Mouse (Mus musculus): ENCODE results near the gene Snap25.

Snap25 gene

DNA sequence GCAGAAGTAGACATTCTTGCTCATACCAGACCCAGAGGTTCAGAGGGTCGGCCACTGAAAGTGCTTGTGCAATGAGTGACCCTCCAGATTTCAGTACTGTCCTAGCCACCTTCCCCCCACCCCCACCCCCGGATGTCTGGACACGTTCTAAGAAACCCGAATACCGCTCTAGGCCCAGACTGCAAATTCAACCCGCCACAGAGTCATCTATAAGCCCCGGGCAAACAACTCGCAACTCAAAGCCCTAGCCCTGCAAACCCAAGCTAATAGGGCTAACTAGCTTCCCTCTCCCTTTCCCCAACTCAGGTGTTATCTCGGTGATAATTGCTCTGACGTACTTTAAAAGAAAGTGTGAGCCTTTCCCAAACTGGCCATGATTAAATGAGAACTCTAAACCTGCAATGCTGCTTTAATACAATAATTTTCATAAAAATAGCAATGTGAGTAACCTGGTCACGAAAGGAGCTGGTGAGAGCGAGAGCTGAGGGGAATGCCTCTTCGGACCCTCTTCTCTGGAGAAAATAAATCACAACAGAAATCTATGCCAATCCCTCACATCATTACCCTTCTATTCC lies 725 bp upstream of the Snap25 start:
- peak; percentile 45 for DNase-seq

DNA sequence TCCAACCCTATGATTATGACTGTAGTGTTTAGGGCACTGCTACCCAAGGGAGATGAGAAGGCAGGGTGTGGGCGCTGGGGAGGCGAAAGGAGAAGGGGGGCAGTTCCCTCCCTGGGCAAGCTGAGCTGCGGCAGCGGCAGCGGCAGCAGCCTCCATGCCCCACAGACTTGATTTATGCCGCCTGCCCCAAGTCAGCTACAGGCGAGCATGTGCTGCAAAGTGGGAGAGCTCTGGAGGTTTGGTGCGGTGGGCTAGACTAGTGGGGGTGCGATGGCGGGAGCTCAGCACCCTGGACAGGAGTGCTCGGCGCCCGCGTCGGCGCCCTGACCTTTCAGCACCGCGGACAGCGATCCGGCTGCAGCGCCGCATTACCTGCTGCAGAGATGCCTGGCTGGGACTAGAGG lies 757 bp downstream of the Snap25 start:
- peak; percentile 63 for DNase-seq

DNA sequence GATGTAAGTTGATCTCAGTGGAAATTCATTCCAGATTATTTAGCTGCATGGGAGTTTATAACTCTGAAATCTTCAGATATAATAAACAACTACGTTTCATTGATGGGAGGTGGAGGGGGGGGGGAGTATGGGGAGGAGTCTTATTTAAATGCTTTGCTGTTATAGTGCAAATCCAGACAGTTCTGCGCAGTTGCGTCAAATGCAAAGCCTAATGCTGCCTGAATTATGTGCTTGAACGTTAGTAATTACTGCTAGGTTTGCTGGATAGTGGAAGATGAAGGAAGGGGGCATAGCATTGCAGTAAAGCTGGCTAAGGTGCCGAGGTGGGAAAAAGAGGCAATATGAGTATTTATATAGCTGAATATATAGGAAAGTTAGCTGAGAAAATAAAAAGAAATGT lies 2.3 kb downstream of the Snap25 start:
- DNase-seq = no peak

DNA sequence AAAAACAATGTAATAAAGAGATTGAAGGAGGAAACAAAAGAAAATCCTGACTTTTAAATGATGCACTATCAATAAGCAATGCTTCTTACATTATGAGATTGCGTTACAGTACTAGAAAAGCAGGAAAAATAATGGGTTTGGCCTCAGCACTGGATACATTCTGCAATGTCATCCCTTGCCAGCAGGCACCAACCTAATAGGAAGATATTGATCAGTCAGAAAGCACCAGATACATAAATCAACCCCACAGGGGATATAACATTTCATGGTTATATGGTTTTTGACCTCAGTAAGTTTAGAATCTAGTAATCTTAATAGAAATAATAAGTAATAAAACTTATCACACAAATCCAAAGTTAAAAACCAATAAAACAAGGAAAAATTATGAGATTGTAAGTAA lies 3.1 kb downstream of the Snap25 start:
- no peak for DNase-seq

DNA sequence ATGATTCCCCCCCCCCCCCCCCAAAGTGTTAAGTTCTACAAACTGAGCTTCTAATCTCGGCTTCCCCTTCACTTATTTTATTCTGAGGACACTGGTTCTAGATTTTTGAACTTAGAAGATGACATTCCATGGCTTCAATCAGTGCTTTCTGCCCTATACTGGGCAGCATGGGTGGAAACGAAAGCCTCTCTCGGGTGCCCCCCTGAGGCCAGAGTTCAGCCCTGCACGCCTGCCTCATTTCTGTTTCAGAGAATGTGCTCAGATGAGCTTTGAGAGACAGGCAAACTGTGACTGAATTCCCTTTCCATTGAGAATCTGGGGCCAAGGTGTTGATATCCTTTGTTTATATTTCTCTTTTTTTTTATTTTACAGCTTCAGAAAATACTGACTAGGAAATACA lies 7.0 kb downstream of the Snap25 start:
- peak; percentile 75 for DNase-seq

DNA sequence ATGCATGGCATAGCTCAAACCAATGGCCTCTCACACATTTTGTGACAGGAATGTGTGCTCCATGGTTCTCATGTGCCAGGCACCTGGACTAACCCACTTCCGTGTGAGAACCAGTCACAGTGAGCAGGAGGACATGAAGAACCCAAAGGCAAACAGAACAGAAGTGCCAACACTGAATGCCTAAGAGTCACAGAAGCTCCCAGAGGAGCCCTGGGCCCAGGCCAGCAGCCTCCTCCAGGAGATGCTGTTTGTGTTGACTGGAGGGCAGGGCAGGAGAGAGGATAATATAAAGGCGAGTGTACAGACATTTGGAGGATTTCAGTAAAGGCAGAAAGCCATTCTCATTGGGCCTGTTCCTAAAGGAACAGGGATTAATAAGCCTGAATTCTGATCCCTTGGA lies 25.0 kb downstream of the Snap25 start:
- DNase-seq = peak; percentile 75

DNA sequence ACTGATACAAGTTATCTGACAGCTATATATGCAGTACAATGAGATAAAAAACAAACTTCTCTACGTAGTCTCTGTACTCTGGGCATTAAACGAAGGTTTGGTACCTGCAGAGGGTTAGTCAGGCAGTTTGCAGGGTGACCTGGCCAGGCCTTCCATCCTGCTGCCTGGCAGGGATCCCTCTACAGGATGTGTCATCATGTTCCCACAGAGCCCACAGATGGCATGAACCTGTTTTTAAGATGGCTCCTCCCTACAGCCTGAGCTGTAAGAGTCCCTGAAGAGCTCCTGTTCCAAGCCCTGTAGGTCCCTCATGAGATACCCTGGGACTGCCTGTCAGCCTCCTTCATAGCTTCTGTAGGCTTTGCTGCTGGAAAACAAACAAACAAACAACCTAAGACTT lies 29.0 kb downstream of the Snap25 start:
- peak; percentile 91 for DNase-seq

DNA sequence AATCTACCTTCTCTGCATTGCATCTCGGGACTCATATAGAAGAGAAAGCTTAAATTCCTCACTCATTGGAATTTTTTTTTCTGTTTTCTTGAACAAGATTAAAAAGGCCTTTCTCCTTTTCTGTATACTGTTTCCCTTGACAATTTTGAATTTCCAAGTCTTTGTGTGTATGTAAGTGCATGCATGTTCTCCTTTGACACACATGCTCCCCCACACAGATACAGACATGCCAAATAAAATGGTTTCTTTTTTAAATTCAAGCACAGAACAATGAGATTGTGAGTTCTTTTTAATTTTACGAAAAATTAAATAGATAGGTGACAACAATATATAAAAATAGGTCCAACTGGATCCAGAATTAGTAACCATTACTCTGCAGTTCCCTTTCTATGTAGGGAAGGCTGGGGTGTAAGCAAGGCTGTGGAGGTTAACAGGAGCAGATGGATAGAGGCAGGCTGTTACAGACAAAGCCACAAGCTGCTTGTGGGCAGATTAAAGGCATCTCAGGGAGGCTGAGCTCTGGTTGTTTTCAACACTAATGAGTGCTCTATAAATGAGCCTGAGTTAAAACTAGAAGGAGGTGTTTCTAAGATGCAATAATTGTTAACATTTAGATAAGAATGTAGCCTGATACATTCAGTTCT lies 31.6 kb downstream of the Snap25 start:
- peak; percentile 47 for DNase-seq

DNA sequence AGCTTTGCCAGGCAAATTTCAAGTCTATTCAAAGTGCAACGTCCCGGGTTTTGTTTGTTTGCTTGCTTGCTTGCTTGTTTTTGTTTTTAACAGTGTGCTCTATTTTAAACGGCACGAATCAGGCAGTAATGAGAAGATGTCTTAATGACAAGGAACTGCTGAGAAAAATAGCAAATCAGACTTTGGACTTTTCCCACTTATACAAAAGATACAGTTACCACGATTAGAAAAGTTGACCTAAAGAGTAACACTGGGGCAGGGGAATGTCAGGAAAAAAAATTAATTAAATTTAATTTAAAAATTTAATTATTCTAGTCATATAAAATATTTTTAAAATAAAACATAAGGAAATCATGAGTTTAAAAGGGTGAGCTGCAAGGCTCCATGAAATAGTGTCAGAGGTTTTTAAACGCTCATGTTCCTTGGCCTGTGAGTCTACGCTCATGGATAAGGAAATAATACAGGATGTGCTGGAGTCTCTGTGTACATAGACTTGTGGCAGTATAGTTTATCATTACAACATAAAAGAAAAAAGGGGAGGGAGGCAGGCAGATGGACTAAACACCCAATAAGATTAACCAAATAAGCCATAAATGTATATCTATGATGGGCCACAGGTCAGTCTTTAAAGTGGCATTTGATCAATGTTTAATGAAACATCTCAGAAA lies 32.2 kb downstream of the Snap25 start:
- no peak for DNase-seq

DNA sequence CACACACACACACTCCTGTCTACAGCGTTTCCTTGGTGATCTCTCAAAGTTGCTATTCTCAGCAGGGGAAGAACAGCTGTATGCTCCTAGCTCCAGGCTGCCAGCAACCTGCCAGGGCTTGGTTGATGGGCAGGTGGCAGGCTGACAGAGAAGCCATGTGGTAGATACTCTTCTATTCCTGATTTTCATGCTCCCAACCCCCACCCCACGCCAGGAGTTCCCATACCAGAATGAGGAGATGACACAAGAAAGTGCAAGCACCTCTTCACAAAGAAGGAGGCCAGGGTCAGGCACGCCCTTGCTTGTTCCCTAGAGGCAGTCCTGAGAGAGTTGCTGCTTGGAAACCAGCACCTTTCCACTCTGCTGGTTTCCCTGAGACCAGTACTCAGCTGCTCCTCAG lies 40.4 kb downstream of the Snap25 start:
- no peak for DNase-seq

DNA sequence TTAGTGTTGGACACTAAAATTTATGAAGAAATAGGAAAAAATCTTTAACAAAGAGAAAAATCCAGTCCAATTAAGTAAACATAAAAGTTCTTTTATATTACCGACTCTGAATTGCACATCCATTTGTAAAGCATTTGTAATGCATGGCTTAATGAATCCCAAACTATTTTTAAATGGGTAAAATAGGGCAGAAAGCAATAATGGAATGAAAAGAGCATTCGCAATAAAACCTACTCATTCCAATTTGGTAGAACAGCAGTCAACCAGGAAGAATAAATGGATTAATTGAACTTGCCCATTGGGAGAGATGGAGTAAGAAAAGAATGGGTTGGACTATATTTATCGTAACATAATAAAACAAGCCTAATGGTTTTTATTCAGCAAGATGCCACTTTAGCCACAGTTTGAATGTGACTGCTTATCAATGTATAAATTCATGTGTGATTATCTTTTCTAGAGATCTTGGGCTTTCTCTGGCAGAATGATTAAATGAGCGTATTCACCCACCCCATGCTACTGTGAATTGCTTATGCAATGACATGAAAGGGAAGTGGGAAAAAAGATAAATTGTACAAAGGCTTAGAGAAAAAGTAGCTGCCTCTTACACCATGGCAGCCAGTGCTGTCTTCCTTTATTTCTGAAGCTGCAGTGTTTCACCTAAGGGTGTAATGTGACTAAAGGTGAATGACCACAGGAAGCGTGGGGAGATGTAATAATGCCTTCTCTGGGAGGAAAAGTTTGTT lies 45.7 kb downstream of the Snap25 start:
- DNase-seq = no peak

DNA sequence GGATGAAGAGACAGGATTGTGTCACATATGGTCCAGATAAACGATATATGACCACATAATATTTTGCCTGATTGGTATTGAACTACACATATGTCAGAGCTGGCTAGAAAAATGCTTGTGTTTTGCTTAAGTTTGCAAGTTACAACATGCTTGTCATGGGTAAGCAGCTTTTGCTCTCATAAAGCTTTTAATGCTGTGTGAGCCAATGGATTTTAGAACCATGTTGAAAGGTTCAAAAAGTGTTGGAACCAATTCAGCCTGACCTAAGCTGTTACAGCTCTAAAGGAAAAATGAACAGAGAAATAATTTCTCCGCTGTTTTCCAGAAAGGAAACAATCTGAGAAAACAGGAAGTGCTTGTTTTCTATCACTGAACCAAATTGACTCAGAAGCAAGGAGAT lies 64.9 kb downstream of the Snap25 start:
- DNase-seq = no peak

DNA sequence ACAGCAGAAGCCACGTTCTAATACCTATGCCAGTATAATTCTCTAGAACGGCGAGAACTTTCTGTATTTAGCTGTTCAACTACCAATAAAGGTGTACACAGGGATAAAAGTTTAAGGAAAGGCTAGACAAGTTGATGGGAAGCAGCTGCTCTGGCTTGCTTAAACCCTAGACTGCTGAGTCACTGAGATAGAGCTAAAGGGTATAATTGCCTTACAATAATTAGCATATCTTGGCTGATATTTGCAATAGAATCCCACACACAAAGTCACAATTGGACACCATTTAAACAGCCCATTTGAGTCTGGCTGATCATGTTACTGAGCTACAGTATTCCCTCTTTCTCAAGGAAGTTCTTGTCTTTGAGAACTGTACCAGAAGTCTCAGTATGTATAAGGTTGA lies 65.4 kb downstream of the Snap25 start:
- DNase-seq = no peak

DNA sequence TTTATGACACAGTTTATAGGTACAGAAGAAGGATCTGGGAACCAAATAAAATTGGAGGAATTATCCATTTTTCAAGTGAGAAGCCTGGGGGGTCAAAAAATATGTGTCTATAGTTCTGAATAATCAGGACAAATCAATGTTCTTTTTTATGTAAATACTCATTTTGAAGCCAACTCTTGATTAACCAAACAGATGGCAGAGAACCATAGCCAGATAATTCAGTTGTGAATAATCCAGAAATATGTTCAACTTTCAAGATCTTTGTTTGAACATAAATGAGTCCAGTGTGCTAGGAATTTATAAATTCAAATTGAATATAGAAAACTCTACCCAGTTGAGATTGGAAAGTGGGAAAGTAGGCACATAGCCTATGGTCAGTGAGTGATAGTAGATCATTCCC lies 67.0 kb downstream of the Snap25 start:
- DNase-seq = no peak

DNA sequence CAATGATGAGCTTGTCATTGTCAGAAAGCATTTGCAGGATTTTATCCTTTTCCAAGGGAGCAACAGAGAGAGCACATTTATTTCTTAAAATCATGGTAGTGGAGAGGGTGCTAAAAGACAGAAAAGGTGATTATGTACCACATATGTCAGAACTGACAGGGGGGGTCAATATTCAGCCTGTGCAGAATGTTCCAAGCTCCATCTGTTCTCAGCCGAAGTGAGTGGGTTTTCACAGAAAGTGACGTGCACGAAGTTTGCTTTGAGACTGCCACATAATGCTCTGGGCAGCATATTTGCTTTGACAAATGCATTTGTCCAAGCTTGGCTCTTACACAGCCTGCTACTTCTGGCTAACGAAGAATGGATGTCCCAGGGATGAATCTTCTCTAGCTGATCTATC lies 71.1 kb downstream of the Snap25 start:
- DNase-seq = no peak

DNA sequence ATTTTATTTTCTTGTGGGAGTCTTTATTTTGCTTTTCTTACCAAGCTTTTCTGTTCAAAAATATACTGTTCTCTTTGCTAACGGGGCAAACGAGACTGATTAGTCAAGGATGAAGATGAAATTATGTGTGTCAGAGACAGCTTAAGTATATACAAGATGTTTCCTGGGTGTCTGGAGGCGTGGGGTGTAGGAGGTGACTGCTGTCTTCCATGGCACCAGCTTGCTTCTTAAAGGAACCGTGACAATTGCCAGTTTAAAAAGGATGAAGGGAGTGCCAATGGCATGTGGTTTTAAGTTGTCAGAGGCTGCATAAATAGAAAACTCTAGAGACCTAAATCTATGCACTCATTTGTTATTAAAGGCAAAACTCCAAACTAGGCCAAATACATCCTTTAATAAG lies 75.1 kb downstream of the Snap25 start:
- DNase-seq = no peak

DNA sequence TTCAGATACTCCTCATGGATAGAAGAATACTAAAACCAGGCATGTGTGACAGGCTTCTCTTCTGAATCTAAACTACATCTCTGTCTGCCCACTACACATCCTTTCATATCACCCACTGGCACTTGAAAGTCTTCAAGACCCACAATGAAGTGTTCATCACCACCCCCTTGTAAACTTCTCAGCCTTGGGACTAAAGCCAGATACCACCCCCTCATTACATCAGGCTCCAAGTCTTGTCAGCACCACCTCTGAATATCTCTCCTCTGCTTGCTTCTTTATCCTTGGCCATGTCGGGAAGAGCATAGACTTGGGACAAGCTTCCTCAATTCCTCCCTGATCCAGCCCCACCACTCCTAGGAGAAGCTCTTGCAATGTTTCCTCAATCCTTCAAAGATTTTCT lies 83.3 kb downstream of the Snap25 start:
- DNase-seq = no peak

DNA sequence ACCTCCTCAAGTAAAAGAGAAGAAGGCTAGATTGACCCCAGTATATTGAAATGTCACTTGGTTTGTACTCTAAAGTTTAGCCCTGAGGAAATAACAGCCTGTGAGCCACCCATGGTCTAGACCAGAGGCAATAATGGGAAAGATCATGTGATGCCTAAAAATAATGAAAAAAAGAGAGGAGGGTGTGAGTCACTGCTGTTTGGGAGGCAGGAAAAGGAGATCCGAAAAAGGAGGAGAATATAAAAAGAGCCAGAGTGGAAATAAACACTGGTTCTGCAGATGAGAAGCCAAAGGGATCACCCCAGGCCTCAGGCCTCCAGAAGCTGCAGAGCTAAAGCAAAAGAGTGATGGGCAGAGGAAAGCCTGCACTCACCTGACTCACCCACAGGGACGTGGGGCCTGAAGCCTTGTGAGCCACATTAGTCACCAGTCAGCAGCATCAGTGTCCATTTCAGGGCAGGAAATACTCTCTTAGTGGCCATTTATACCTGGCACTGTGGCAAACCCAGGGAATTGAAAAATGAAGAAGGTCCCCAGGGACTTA lies 85.7 kb downstream of the Snap25 start:
- no peak for DNase-seq

DNA sequence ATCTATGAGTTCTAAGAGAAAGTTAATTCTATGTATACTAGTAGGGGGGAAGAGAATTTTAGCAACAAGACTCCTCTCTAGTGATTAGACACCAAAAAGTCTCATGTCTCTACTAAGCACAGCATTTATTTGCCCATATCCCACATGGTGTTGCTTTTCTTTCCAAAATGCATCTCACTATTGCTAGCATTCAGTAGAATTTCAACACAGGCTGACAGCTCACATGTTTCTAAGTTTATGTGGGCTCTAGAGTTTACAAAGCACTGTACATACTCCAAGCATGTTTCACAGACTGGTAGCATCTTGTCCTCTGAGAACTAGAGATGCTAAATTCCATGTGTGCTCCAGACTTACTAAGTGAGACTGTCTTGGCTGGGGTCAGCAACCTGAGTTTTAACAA lies 87.8 kb downstream of the Snap25 start:
- no peak for DNase-seq

DNA sequence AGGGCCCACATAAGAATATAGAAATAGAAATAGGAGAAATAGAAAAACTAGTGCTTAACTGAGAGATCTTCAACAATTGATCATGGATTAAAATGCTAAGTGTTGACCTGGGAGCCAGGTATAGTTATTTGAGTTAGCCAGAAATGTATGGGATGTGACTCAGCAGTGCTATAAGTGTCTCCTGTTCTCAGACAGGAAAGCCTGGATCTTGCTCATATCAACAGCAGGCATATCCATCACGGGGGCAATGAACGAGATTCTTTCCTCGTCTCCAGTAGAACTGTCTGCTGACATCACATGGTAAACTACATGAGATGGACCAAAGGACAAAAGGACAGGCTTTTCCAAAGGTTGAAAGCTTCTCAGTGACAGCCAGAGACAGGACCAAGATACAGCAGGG lies 88.8 kb downstream of the Snap25 start:
- DNase-seq = no peak

DNA sequence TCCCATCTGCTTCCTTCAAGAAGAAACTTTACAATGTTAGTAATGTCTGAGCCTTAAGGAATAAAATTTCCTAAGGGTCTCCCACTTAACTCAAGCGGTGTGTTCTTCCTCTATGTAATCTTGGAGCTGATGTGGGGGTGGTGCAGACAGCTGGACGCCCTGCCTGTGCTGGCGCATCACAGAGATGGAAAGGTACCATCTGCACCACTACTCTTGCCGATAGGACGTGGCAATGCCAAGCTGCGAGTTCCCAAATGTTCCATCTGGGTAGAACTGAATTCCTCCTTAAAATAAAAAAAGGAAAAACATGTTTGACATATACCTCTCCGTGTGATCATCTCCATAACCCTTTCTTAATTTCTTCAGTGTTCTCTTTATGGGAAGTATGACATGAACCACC lies 89.9 kb downstream of the Snap25 start:
- peak; percentile 43 for DNase-seq

DNA sequence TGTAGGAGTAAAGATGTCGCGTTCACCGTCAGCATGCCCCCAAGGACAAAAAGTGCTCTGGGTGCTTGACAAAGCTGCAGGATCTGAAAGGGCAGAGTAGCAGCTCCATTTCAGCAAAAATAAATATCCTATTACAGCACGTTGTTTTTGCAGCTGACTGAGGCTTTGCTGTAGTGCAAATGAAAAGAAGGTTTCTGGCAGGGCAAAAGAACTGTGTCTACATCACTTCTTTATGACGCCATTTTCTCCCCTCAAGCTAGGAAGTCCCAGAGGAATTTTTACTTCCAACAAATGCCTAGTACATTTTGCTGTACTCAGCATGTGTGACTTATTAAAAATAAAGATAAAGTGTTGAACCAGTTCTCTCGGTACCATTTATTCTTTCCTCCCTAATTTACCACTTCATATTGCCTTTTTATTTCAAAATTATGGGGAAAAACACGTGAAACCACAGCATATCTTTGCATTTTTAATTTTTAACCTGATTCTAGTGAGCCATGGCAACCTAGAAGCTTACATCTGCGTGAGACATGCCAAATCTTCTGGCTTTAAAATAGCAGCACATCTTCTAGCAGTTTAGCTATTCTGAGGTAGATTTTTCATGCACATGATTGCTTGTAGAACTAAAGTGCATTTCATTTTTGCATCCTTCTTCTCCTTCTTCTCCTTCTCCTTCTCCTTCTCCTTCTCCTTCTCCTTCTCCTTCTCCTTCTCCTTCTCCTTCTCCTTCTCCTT lies 94.9 kb downstream of the Snap25 start:
- no peak for DNase-seq

DNA sequence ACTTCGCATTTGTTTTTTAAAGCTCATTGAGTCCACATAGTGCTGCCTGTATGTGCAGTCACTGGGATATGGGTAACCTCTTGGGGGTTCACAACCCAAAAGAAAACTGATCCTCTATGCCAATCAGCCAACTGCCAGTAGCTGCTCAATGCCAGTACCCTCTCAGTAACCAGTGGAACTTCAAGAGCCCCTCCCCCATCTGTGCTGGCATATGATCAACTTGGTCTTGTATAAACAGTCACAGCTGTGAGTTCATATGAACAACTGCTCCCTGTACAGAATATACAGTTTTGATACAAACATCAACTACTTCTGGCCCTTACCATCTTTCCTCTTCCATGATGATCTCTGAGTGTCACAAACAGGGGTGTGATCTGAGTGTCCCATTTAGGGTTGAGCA lies 98.1 kb downstream of the Snap25 start:
- DNase-seq = no peak
